Mouse (Mus musculus): ENCODE results near the gene Usp51. TPM values are rescaled to one million over a fixed set of nuclear protein-coding genes. Genes with fewer than 3 reads are reported as not detected.
A peak's percentile ranks its signal among the peaks of the same experiment; 100 is the strongest.
"Not testable (repeated sequence)": the region's sequence is repeated elsewhere in the genome, so short reads cannot be mapped to it uniquely, and the experiment has no call there.

The Usp51 gene
- 1 to 10 TPM; 1.2 to 2.9 (median 2.0) TPM for total RNA-seq (2022)

- peak; percentile 15 for DNase-seq
Measured at GRCm38 (mm10) chrX:153006387-153006841, at the start of gene Usp51. Gene Usp51, plus strand, starts transcription at chrX:153006469.

- DNase-seq = no peak
Measured at GRCm38 (mm10) chrX:152969606-152970005, 36.7 kb upstream of the Usp51 start.

- DNase-seq = not testable (repeated sequence)
Measured at GRCm38 (mm10) chrX:152973476-152974203, 32.6 kb upstream of the Usp51 start.

GRCm38 (mm10) chrX:152974204-152974661 lies 32.0 kb upstream of the Usp51 start:
- no peak for DNase-seq

GRCm38 (mm10) chrX:152976538-152976937 lies 29.7 kb upstream of the Usp51 start:
- DNase-seq = no peak

- no peak for DNase-seq
Measured at GRCm38 (mm10) chrX:152985009-152985408, 21.3 kb upstream of the Usp51 start.

GRCm38 (mm10) chrX:152989852-152990251 lies 16.4 kb upstream of the Usp51 start:
- not testable (repeated sequence) for DNase-seq

- DNase-seq = not testable (repeated sequence)
Measured at GRCm38 (mm10) chrX:152996105-152996504, 10.2 kb upstream of the Usp51 start.

GRCm38 (mm10) chrX:153007021-153007684 lies 884 bp downstream of the Usp51 start:
- DNase-seq = peak; percentile 15

- DNase-seq = no peak
Measured at GRCm38 (mm10) chrX:153007685-153008047, 1.4 kb downstream of the Usp51 start.

- DNase-seq = not testable (repeated sequence)
Measured at GRCm38 (mm10) chrX:153025255-153025654, 19.0 kb downstream of the Usp51 start.

GRCm38 (mm10) chrX:153025709-153026108 lies 19.4 kb downstream of the Usp51 start:
- DNase-seq = not testable (repeated sequence)

GRCm38 (mm10) chrX:153031547-153031946 lies 25.3 kb downstream of the Usp51 start:
- DNase-seq = not testable (repeated sequence)

- peak; percentile 67 for DNase-seq
Measured at GRCm38 (mm10) chrX:153037087-153037971, 31.1 kb downstream of the Usp51 start, which contains the start of gene Mageh1. Gene Mageh1, minus strand, starts transcription at chrX:153037575.

- not testable (repeated sequence) for DNase-seq
Measured at GRCm38 (mm10) chrX:153037972-153038744, 31.9 kb downstream of the Usp51 start.

Other genes starting within 250 kb of the Usp51 start
- gene Shroom2, start 237.0 kb upstream of the Usp51 start, total RNA-seq (2022) = 10 to 100 TPM in 2 of 4 experiments, 1 to 10 TPM in 2; 9.3 to 13.4 (median 10.3) TPM
- under 1 TPM in 3 of 4 experiments, not detected in 1; 0.20 to 0.40 (median 0.38) TPM for gene Gpr143, start 224.5 kb upstream of the Usp51 start, total RNA-seq (2022)
- 10 to 100 TPM; 24.2 to 29.5 (median 26.6) TPM for gene Mageh1, start 31.1 kb downstream of the Usp51 start, total RNA-seq (2022)
- under 1 TPM in 2 of 4 experiments, not detected in 2; 0.07 to 0.12 TPM for gene Foxr2, start 112.3 kb downstream of the Usp51 start, total RNA-seq (2022)
- gene Rragb, start 133.5 kb downstream of the Usp51 start, total RNA-seq (2022) = 10 to 100 TPM; 13.6 to 17.2 (median 15.7) TPM
- gene Klf8, start 231.0 kb downstream of the Usp51 start, total RNA-seq (2022) = 1 to 10 TPM in 1 of 4 experiments, under 1 TPM in 3; 0.56 to 1.3 (median 0.60) TPM

Measured in adrenal gland, adult 8-10 months (tissue).